Mouse (Mus musculus) CD4-positive naive resting alpha-beta T cell, adult 76 days (primary cell): ENCODE measurements around the gene Tra2a. TPM values are rescaled to one million over a fixed set of nuclear protein-coding genes. Genes with fewer than 3 reads are reported as not detected.

Source experiments
- total RNA-seq: library from RNA; stranded (reverse); gene quantifications from one replicate; pipeline ENCODE4 v1.2.4, GENCODE M21; 2023

The Tra2a gene
- total RNA-seq, result 202 TPM

GRCm38 (mm10) chr6:49263847-49264243 lies at the start of gene Tra2a:
Gene Tra2a (minus strand): TSS chr6:49264033.

GRCm38 (mm10) chr6:49214928-49215747 lies 48.7 kb downstream of the Tra2a start, which contains the start of gene Igf2bp3:
Gene Igf2bp3 (minus strand): TSS chr6:49214957.

Other genes starting within 250 kb of the Tra2a start
- gene Gpnmb, start 227.5 kb downstream of the Tra2a start, total RNA-seq, result 2.5 TPM
- gene Malsu1, start 190.2 kb downstream of the Tra2a start, total RNA-seq, result 60.5 TPM
- 0.32 TPM for gene Igf2bp3, start 49.1 kb downstream of the Tra2a start, total RNA-seq
- gene Ccdc126, start 55.2 kb upstream of the Tra2a start, total RNA-seq, result 6.4 TPM
- 8.6 TPM for gene Fam221a, start 103.7 kb upstream of the Tra2a start, total RNA-seq
- 0.23 TPM for gene Stk31, start 131.6 kb upstream of the Tra2a start, total RNA-seq